Mouse (Mus musculus) liver, postnatal 0 days (tissue): ENCODE data around the gene Sept8.

Experiments used
- CTCF ChIP-seq: sonication (generic); IDR thresholded peaks from 2 replicates; pipeline ENCODE4 v1.5.1; 2016; ENCODE audit warnings: antibody characterized with exemption, low read depth
- EP300 ChIP-seq: IDR thresholded peaks from 2 replicates; pipeline ENCODE4 v1.6.1; 2016; ENCODE audit warnings: antibody characterized with exemption, low read depth, mild to moderate bottlenecking

GRCm38 (mm10) chr11:53519207-53520121, at the start of gene Sept8:
- no peak for TF ChIP-seq CTCF
- no peak for TF ChIP-seq EP300
